ENCODE assay signal across 41 mouse cellular contexts in the genomic region with DNA sequence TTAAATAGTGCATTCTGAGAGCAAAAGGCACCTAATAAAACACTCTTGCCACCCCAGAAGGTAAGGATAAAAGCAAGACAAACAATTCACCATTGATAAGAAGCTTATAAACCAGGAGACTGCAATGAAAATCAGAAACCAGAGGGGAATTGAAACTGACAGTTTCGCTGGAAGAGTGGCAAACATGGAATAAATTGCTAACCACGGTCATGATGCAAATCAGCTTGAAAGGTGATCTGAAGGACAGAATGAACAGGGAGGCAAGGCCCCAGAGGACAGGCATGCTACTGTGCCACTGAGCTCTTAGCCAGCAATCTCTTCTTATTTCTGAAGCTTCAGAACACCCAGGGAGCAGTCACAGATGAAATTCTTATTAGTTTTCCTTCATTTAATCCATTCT. TPM values are rescaled to one million over a fixed set of nuclear protein-coding genes. Genes with fewer than 3 reads are reported as not detected.
DNase-seq lines count a peak whose midpoint lies in the region; ATAC-seq and TF ChIP-seq lines count a peak whose summit lies in the region.
"Had no signal": no experiment of that assay in that cellular context is flagged by ENCODE, and none has a peak within 500 bp of the region (broad histone marks: within the 10 kb centered on the region; RNA-seq: fewer than 3 reads in every experiment).

No protein-coding gene starts in this region.

- no peak overlapping the region for H3K4me3 ChIP-seq in kidney, embryonic 14.5 days (ENCODE audit: low read length)
- no peak overlapping the region for H3K4me3 ChIP-seq in midbrain, embryonic 13.5 days (replicated peaks)
- no peak overlapping the region for H3K4me3 ChIP-seq in midbrain, embryonic 11.5 days (ENCODE audit: low read depth, low read length)
- no peak overlapping the region for H3K4me3 ChIP-seq in CH12.LX (replicated peaks in 1 of 3; ENCODE audit: low read depth in 2 of 3, low read length in 2 of 3, poor library complexity in 1 of 3)
- H3K4me3 ChIP-seq in neural tube, embryonic 15.5 days (replicated peaks) = no peak overlapping the region
- H3K4me3 ChIP-seq: embryonic facial prominence, embryonic 13.5 days; forebrain, embryonic 10.5 days; forebrain, embryonic 15.5 days; heart, adult 2 months; heart, embryonic 12.5 days; hindbrain, embryonic 13.5 days; stomach, embryonic 15.5 days had no signal

- no peaks in the 10 kb centered on the region for H3K27me3 ChIP-seq in kidney, embryonic 14.5 days (ENCODE audit: control insufficient read depth, insufficient read depth, low read length)
- no peaks in the 10 kb centered on the region for H3K27me3 ChIP-seq in midbrain, embryonic 13.5 days
- H3K27me3 ChIP-seq in midbrain, embryonic 11.5 days (ENCODE audit: control insufficient read depth, insufficient read depth, low read length) = no peaks in the 10 kb centered on the region
- H3K27me3 ChIP-seq in CH12.LX (replicated peaks) = no peaks in the 10 kb centered on the region
- no peaks in the 10 kb centered on the region for H3K27me3 ChIP-seq in neural tube, embryonic 15.5 days (replicated peaks)
- H3K27me3 ChIP-seq: embryonic facial prominence, embryonic 13.5 days; forebrain, embryonic 15.5 days; heart, embryonic 12.5 days; hindbrain, embryonic 13.5 days; stomach, embryonic 15.5 days had no signal

- no peak overlapping the region for H3K9ac ChIP-seq in kidney, embryonic 14.5 days (ENCODE audit: low read depth, low read length)
- no peak overlapping the region for H3K9ac ChIP-seq in midbrain, embryonic 13.5 days (replicated peaks)
- no peak overlapping the region for H3K9ac ChIP-seq in midbrain, embryonic 11.5 days (ENCODE audit: low read length)
- no peak overlapping the region for H3K9ac ChIP-seq in CH12.LX (ENCODE audit: insufficient read depth, low read depth)
- no peak overlapping the region for H3K9ac ChIP-seq in neural tube, embryonic 15.5 days (replicated peaks)
- H3K9ac ChIP-seq: embryonic facial prominence, embryonic 13.5 days; forebrain, embryonic 15.5 days; heart, embryonic 12.5 days; hindbrain, embryonic 13.5 days; liver, embryonic 14.5 days; stomach, embryonic 15.5 days had no signal

- no peaks in the 10 kb centered on the region for H3K36me3 ChIP-seq in kidney, embryonic 14.5 days (ENCODE audit: control insufficient read depth, insufficient read depth, low read length)
- no peaks in the 10 kb centered on the region for H3K36me3 ChIP-seq in midbrain, embryonic 13.5 days
- no peaks in the 10 kb centered on the region for H3K36me3 ChIP-seq in midbrain, embryonic 11.5 days (ENCODE audit: control insufficient read depth, insufficient read depth, low read length)
- H3K36me3 ChIP-seq in CH12.LX (replicated peaks in 1 of 2; ENCODE audit: control insufficient read depth in 1 of 2, insufficient read depth in 1 of 2, low read length in 1 of 2) = no peaks in the 10 kb centered on the region
- no peaks in the 10 kb centered on the region for H3K36me3 ChIP-seq in neural tube, embryonic 15.5 days
- H3K36me3 ChIP-seq: embryonic facial prominence, embryonic 13.5 days; forebrain, embryonic 10.5 days; forebrain, embryonic 15.5 days; heart, embryonic 12.5 days; hindbrain, embryonic 13.5 days; stomach, embryonic 15.5 days had no signal

- no peak for TF ChIP-seq RAD21 in CH12.LX (IDR thresholded peaks at IDR 0.05; ENCODE audit: low read depth, low read length)

- no peak for ATAC-seq in kidney, embryonic 14.5 days (ENCODE audit: low FRiP score, low TSS enrichment)
- 0 out of 2 replicates have a peak, but pooled peaks have one; percentile 30 for ATAC-seq in midbrain, embryonic 13.5 days
- ATAC-seq in midbrain, embryonic 11.5 days (ENCODE audit: low FRiP score) = no peak
- ATAC-seq in granulocyte monocyte progenitor cell, adult 5-6 weeks (replicated peaks; ENCODE audit: poor library complexity, severe bottlenecking) = peak; percentile 40; the same call in 1 of the 2 replicates
- ATAC-seq in neural tube, embryonic 15.5 days (ENCODE audit: low FRiP score) = no peak
- ATAC-seq: activated CD4-positive, CD25-positive, alpha-beta regulatory T cell, adult 4 months; CD4-positive, CD25-positive, alpha-beta regulatory T cell, adult 4 months; forebrain, embryonic 15.5 days; inflammation-experienced regulatory T-cells, adult 6 months had no signal

- no peak for TF ChIP-seq CTCF in CH12.LX (conservative IDR thresholded peaks at IDR 0.05 in 1 of 2, IDR thresholded peaks at IDR 0.05 in 1 of 2; ENCODE audit: low read depth in 2 of 2, low read length in 2 of 2)

- TF ChIP-seq EP300 in CH12.LX (IDR thresholded peaks at IDR 0.05; ENCODE audit: low read length) = peak; percentile 96

- no peaks in the 10 kb centered on the region for H3K9me3 ChIP-seq in kidney, embryonic 14.5 days (ENCODE audit: control insufficient read depth, low read length)
- H3K9me3 ChIP-seq in midbrain, embryonic 13.5 days = no peaks in the 10 kb centered on the region
- no peaks in the 10 kb centered on the region for H3K9me3 ChIP-seq in midbrain, embryonic 11.5 days (ENCODE audit: control insufficient read depth, low read length)
- no peaks in the 10 kb centered on the region for H3K9me3 ChIP-seq in CH12.LX (replicated peaks; ENCODE audit: low read length)
- H3K9me3 ChIP-seq in neural tube, embryonic 15.5 days (replicated peaks) = no peaks in the 10 kb centered on the region
- H3K9me3 ChIP-seq: forebrain, embryonic 10.5 days; forebrain, embryonic 15.5 days; heart, embryonic 12.5 days; hindbrain, embryonic 13.5 days; stomach, embryonic 15.5 days had no signal

- dilution Hi-C loops in CH12.LX (cut with MboI; ENCODE audit: extremely low pct_ligation_motif_present, extremely low pct_unique_long_range_greater_than_20kb, low sequenced_read_pairs) = no loop called here

- H3K79me2 ChIP-seq in CH12.LX (replicated peaks; ENCODE audit: control insufficient read depth, extremely low read depth, insufficient read depth, poor library complexity, severe bottlenecking) = no peaks in the 10 kb centered on the region

- peak; percentile 2 for DNase-seq in kidney, adult 18-20 months
- no peak for DNase-seq in midbrain, embryonic 11.5 days (ENCODE audit: low spot score, missing footprints)
- DNase-seq in CH12.LX (ENCODE audit: extremely low read depth) = peak; percentile 67
- no peak for DNase-seq in gastrocnemius, adult 8-10 months (ENCODE audit: low spot score in 2 of 2)
- DNase-seq: adrenal gland, adult 8-10 months; cerebellum, adult 11 months; cerebellum, adult 9-11 months; gastrocnemius, postnatal 36 days; heart, adult 2 months; heart, postnatal 4 days; liver; lung, adult 2 months; lung, postnatal 10 days; thymus, adult 18-20 months; thymus, postnatal 25 days had no signal

- no peak overlapping the region for H3K4me2 ChIP-seq in kidney, embryonic 14.5 days (replicated peaks; ENCODE audit: low read depth, low read length)
- H3K4me2 ChIP-seq in midbrain, embryonic 13.5 days (replicated peaks) = no peak overlapping the region
- no peak overlapping the region for H3K4me2 ChIP-seq in midbrain, embryonic 11.5 days
- H3K4me2 ChIP-seq in CH12.LX (ENCODE audit: insufficient read depth, low read depth, poor library complexity, severe bottlenecking) = peak overlapping the region; percentile 66
- no peak overlapping the region for H3K4me2 ChIP-seq in neural tube, embryonic 15.5 days
- H3K4me2 ChIP-seq: embryonic facial prominence, embryonic 13.5 days; forebrain, embryonic 15.5 days; heart, embryonic 12.5 days; hindbrain, embryonic 13.5 days; stomach, embryonic 15.5 days had no signal

- 33% methylated on average over 2 of the region's 2 CpGs for WGBS in kidney, embryonic 14.5 days
- 17% methylated on average over 2 of the region's 2 CpGs for WGBS in midbrain, embryonic 13.5 days
- WGBS in midbrain, embryonic 11.5 days = 47% methylated on average over 2 of the region's 2 CpGs
- 40% methylated on average over 2 of the region's 2 CpGs for WGBS in neural tube, embryonic 15.5 days

- no peak for TF ChIP-seq POLR2A in CH12.LX (IDR thresholded peaks at IDR 0.05; ENCODE audit: low read depth, low read length)

- no peak overlapping the region for H3K27ac ChIP-seq in kidney, embryonic 14.5 days (ENCODE audit: low read depth, low read length)
- H3K27ac ChIP-seq in midbrain, embryonic 13.5 days = peak overlapping the region; percentile 31; the same call in 1 of the 2 replicates
- H3K27ac ChIP-seq in midbrain, embryonic 11.5 days (ENCODE audit: low read depth, low read length) = no peak overlapping the region
- H3K27ac ChIP-seq in CH12.LX (ENCODE audit: insufficient read depth, low read depth) = no peak overlapping the region
- H3K27ac ChIP-seq in neural tube, embryonic 15.5 days (replicated peaks) = no peak overlapping the region
- H3K27ac ChIP-seq: embryonic facial prominence, embryonic 13.5 days; forebrain, embryonic 10.5 days; forebrain, embryonic 15.5 days; heart, adult 2 months; hindbrain, embryonic 13.5 days; liver, embryonic 14.5 days; macrophage; stomach, embryonic 15.5 days had no signal

- H3K4me1 ChIP-seq in kidney, embryonic 14.5 days (ENCODE audit: control insufficient read depth, insufficient read depth, low read length) = no peaks in the 10 kb centered on the region
- H3K4me1 ChIP-seq in midbrain, embryonic 13.5 days (replicated peaks) = peaks cover 8% of the 10 kb centered on the region; the same call in 1 of the 2 replicates
- H3K4me1 ChIP-seq in midbrain, embryonic 11.5 days (ENCODE audit: control insufficient read depth, insufficient read depth, low read length) = no peaks in the 10 kb centered on the region
- H3K4me1 ChIP-seq in CH12.LX (ENCODE audit: control insufficient read depth in 1 of 2, insufficient read depth in 2 of 2) = peaks cover 5 to 19% of the 10 kb centered on the region in 2 experiments; a peak in 3 of 4 replicates
- no peaks in the 10 kb centered on the region for H3K4me1 ChIP-seq in neural tube, embryonic 15.5 days
- H3K4me1 ChIP-seq: embryonic facial prominence, embryonic 13.5 days; forebrain, embryonic 15.5 days; heart, embryonic 12.5 days; hindbrain, embryonic 13.5 days; stomach, embryonic 15.5 days had no signal

- in situ Hi-C loops in CH12.LX (cut with MboI; ENCODE audit: low pct_ligation_motif_present, low pct_unique_long_range_greater_than_20kb, low sequenced_read_pairs) = loop anchor here (5.0 kb wide), 1 partner anchor 40 kb away; no protein-coding TSS in a partner anchor

RNA-seq across cellular contexts. Expression of gene Gtsf1, which starts 3.3 kb away (rescaled TPM):
- not detected in 2 replicates for polyA plus RNA-seq in kidney, embryonic 14.5 days (2014; fragmentation: Nextera tagmentation; extraction: Ambion mirVana)
- polyA plus RNA-seq in midbrain, embryonic 13.5 days (2015; fragmentation: Nextera tagmentation; extraction: Ambion mirVana) = not detected in 2 replicates
- not detected in 2 replicates for polyA plus RNA-seq in midbrain, embryonic 11.5 days (2014; fragmentation: Nextera tagmentation; extraction: Ambion mirVana)
- total RNA-seq in CH12.LX (2012; rRNA removed) (0.21 TPM in 1 of 2 replicates, not detected in the other), CH12.LX (2014; rRNA removed) (not detected in 2 replicates)
- not detected in 2 replicates for polyA plus RNA-seq in CH12.LX (2012; ENCODE audit: insufficient read length, low read depth)
- total RNA-seq in granulocyte monocyte progenitor cell, adult 5-6 weeks (2014; fragmentation: Nextera tagmentation) = not detected in 2 replicates
- not detected in 2 replicates for total RNA-seq in granulocyte monocyte progenitor cell, adult 5-6 weeks (2017)
- total RNA-seq in gastrocnemius, adult 8-10 months (2022) = not detected
- polyA plus RNA-seq in neural tube, embryonic 15.5 days (2015; fragmentation: Nextera tagmentation; extraction: Ambion mirVana) = not detected in 2 replicates
- total RNA-seq: adrenal gland, adult 8-10 months; adrenal gland, postnatal 4 days; gastrocnemius, adult 18-20 months; gastrocnemius, postnatal 36 days; heart, adult 2 months; layer of hippocampus, adult 18-20 months; layer of hippocampus, postnatal 10 days; megakaryocyte-erythroid progenitor cell, adult 5-6 weeks had no signal
- polyA plus RNA-seq: activated CD4-positive, CD25-positive, alpha-beta regulatory T cell, adult 4 months; CD4-positive, CD25-positive, alpha-beta regulatory T cell, adult 4 months; embryonic facial prominence, embryonic 13.5 days; forebrain, embryonic 10.5 days; forebrain, embryonic 15.5 days; hindbrain, embryonic 13.5 days; limb, embryonic 11.5 days; liver, embryonic 14.5 days; lung, adult 2 months; macrophage; neural tube, embryonic 11.5 days; stomach, embryonic 15.5 days had no signal

RNA-seq across cellular contexts. Expression of gene Gtsf2, which starts 21.3 kb away (rescaled TPM):
- not detected in 2 replicates for polyA plus RNA-seq in kidney, embryonic 14.5 days (2014; fragmentation: Nextera tagmentation; extraction: Ambion mirVana)
- not detected in 2 replicates for polyA plus RNA-seq in midbrain, embryonic 13.5 days (2015; fragmentation: Nextera tagmentation; extraction: Ambion mirVana)
- polyA plus RNA-seq in midbrain, embryonic 11.5 days (2014; fragmentation: Nextera tagmentation; extraction: Ambion mirVana) = 0.23 TPM in 1 of 2 replicates, not detected in the other
- total RNA-seq in CH12.LX (2012; rRNA removed) = not detected in 2 replicates
- not detected in 2 replicates for total RNA-seq in CH12.LX (2014; rRNA removed)
- not detected in 2 replicates for polyA plus RNA-seq in CH12.LX (2012; ENCODE audit: insufficient read length, low read depth)
- 0.86 TPM in 1 of 2 replicates, not detected in the other for total RNA-seq in granulocyte monocyte progenitor cell, adult 5-6 weeks (2014; fragmentation: Nextera tagmentation)
- not detected in 2 replicates for total RNA-seq in granulocyte monocyte progenitor cell, adult 5-6 weeks (2017)
- total RNA-seq in gastrocnemius, adult 8-10 months (2022) = not detected
- polyA plus RNA-seq in neural tube, embryonic 15.5 days (2015; fragmentation: Nextera tagmentation; extraction: Ambion mirVana) = not detected in 2 replicates
- total RNA-seq: adrenal gland, adult 8-10 months; adrenal gland, postnatal 4 days; gastrocnemius, adult 18-20 months; gastrocnemius, postnatal 36 days; heart, adult 2 months; heart, postnatal 4 days; layer of hippocampus, adult 18-20 months; layer of hippocampus, postnatal 10 days; left cerebral cortex, adult 18-20 months; left cerebral cortex, postnatal 14 days; megakaryocyte-erythroid progenitor cell, adult 5-6 weeks had no signal
- polyA plus RNA-seq: activated CD4-positive, CD25-positive, alpha-beta regulatory T cell, adult 4 months; CD4-positive, CD25-positive, alpha-beta regulatory T cell, adult 4 months; embryonic facial prominence, embryonic 13.5 days; forebrain, embryonic 15.5 days; frontal cortex, adult 2 months; heart, adult 2 months; heart, embryonic 12.5 days; heart, postnatal 0 days; hindbrain, embryonic 13.5 days; inflammation-experienced regulatory T-cells, adult 6 months; limb, embryonic 11.5 days; liver, embryonic 14.5 days; lung, adult 2 months; macrophage; neural tube, embryonic 11.5 days; stomach, embryonic 15.5 days had no signal

RNA-seq across cellular contexts. Expression of gene Nckap1l, which starts 26.6 kb away (rescaled TPM):
- 0.94 and 2.3 TPM in 2 replicates for polyA plus RNA-seq in kidney, embryonic 14.5 days (2014; fragmentation: Nextera tagmentation; extraction: Ambion mirVana)
- polyA plus RNA-seq in midbrain, embryonic 13.5 days (2015; fragmentation: Nextera tagmentation; extraction: Ambion mirVana) = 1.2 and 1.8 TPM in 2 replicates
- polyA plus RNA-seq in midbrain, embryonic 11.5 days (2014; fragmentation: Nextera tagmentation; extraction: Ambion mirVana) = 2.4 and 2.7 TPM in 2 replicates
- total RNA-seq in CH12.LX (2012; rRNA removed) (58.5 and 68.6 TPM in 2 replicates), CH12.LX (2014; rRNA removed) (77.7 and 78.2 TPM in 2 replicates)
- 102 and 109 TPM in 2 replicates for polyA plus RNA-seq in CH12.LX (2012; ENCODE audit: insufficient read length, low read depth)
- total RNA-seq in granulocyte monocyte progenitor cell, adult 5-6 weeks (2014; fragmentation: Nextera tagmentation) = 77.4 and 94.2 TPM in 2 replicates
- total RNA-seq in granulocyte monocyte progenitor cell, adult 5-6 weeks (2017) = 106 and 107 TPM in 2 replicates
- 1 to 10 TPM in 1 of 4 experiments, under 1 TPM in 3; 0.27 to 1.0 (median 0.63) TPM for total RNA-seq in gastrocnemius, adult 8-10 months (2022)
- 1.9 and 5.6 TPM in 2 replicates for polyA plus RNA-seq in neural tube, embryonic 15.5 days (2015; fragmentation: Nextera tagmentation; extraction: Ambion mirVana)

Comparison
In these comparisons a context has a peak if more than half of its experiments do, and no peak if none do; other contexts are left out.
1. ATAC-seq: peak in midbrain, embryonic 13.5 days (single experiment) and granulocyte monocyte progenitor cell, adult 5-6 weeks (single experiment); none in kidney, embryonic 14.5 days (single experiment), midbrain, embryonic 11.5 days (single experiment) and neural tube, embryonic 15.5 days (single experiment).
2. DNase-seq: peak in kidney, adult 18-20 months (single experiment) and CH12.LX (single experiment); none in midbrain, embryonic 11.5 days (single experiment) and gastrocnemius, adult 8-10 months (0 of 2).
3. RNA of gene Nckap1l, which starts 26.6 kb away (polyA plus RNA-seq): 102 to 109 TPM in CH12.LX; 2.4 to 2.7 TPM in midbrain, embryonic 11.5 days, 0.94 to 2.3 TPM in kidney, embryonic 14.5 days, 1.9 to 5.6 TPM in neural tube, embryonic 15.5 days and 1.2 to 1.8 TPM in midbrain, embryonic 13.5 days; every median in the first group is over 10 times any median in the second.